Comparison of ENCODE assay signal across 18 mouse cellular contexts in the genomic region with DNA sequence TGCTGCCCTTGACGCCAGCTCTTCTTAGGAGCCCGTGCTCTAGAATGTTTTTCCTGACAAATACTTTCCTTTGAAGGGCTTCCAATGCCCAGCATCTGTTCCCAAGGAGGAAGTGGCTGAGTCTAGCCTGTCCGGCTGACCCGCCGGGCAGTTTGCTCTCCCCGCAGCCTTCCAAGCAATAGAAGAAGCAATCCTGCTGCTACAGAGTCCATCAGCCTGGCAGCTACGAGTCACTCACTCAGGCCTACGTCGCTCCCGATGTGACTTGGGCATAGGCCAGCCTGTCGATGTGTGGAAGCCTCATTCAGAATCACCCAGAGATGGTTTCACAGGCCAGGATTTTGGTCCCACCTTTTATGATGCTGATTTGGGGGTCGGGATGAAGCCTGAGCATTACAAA. TPM values are rescaled to one million over a fixed set of nuclear protein-coding genes. Genes with fewer than 3 reads are reported as not detected.
"Had no signal": no experiment of that assay in that cellular context is flagged by ENCODE, and none has a peak within 500 bp of the region (broad histone marks: within the 10 kb centered on the region; RNA-seq: fewer than 3 reads in every experiment).

No protein-coding gene starts in this region.

- H3K9me3 ChIP-seq: midbrain, embryonic 13.5 days; midbrain, embryonic 15.5 days; neural tube, embryonic 13.5 days; neural tube, embryonic 15.5 days had no signal

- H3K27ac ChIP-seq: midbrain, embryonic 13.5 days; midbrain, embryonic 15.5 days; neural tube, embryonic 13.5 days; neural tube, embryonic 15.5 days had no signal

- H3K36me3 ChIP-seq: midbrain, embryonic 15.5 days; neural tube, embryonic 15.5 days had no signal

- H3K4me1 ChIP-seq: midbrain, embryonic 15.5 days; neural tube, embryonic 13.5 days had no signal

- ATAC-seq: midbrain, embryonic 13.5 days; midbrain, embryonic 15.5 days had no signal

- H3K9ac ChIP-seq: lung, embryonic 14.5 days; midbrain, embryonic 13.5 days; midbrain, embryonic 15.5 days; neural tube, embryonic 13.5 days; neural tube, embryonic 15.5 days had no signal

- DNase-seq: lung, adult 18-20 months; lung, embryonic 14.5 days; lung, postnatal 10 days; lung, postnatal 4 days; retina, postnatal 1 day; right cerebral cortex, adult 18-20 months; right cerebral cortex, postnatal 25 days; right cerebral cortex, postnatal 4 days; spleen, adult 18-20 months; thymus, adult 18-20 months; thymus, postnatal 14 days; thymus, postnatal 36 days had no signal

- H3K27me3 ChIP-seq: midbrain, embryonic 13.5 days; midbrain, embryonic 15.5 days; neural tube, embryonic 13.5 days; neural tube, embryonic 15.5 days had no signal

- H3K4me3 ChIP-seq: midbrain, embryonic 10.5 days; midbrain, embryonic 13.5 days; midbrain, embryonic 15.5 days; myocyte; neural tube, embryonic 13.5 days; neural tube, embryonic 15.5 days had no signal

- H3K4me2 ChIP-seq: lung, embryonic 14.5 days; midbrain, embryonic 13.5 days; midbrain, embryonic 15.5 days; neural tube, embryonic 13.5 days; neural tube, embryonic 15.5 days had no signal

RNA-seq across cellular contexts. Expression of a gene that starts 51.1 kb away (rescaled TPM):
- polyA plus RNA-seq: neural tube, embryonic 13.5 days had no signal
